Comparison of ENCODE assay signal across 27 mouse cellular contexts in the genomic region with DNA sequence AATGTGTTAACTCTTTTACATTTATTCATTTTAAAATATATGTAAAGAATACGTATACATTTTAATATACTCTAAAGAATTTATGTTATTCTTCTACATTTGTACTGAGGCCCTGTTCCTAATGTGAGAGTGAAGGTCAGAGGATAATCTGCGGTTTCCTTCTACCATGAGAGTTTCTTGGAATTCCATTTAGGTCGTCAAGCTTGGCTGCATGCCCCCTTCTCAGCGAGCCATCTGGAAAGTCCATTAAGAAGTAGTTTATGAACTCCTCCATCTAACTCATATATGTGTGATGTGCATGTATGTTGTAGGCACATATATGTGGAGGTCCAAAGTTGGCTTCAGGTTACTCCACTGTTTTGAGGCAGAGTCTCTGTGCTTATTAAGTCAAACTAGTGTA.
DNase-seq lines count a peak whose midpoint lies in the region; ATAC-seq and TF ChIP-seq lines count a peak whose summit lies in the region.
"Had no signal": no experiment of that assay in that cellular context is flagged by ENCODE, and none has a peak within 500 bp of the region (broad histone marks: within the 10 kb centered on the region; RNA-seq: fewer than 3 reads in every experiment).

No protein-coding gene starts in this region.

- H3K27me3 ChIP-seq in kidney, adult 2 months (replicated peaks; ENCODE audit: control insufficient read depth, insufficient read depth, low read length): no peaks in the 10 kb centered on the region
- no peaks in the 10 kb centered on the region for H3K27me3 ChIP-seq in lung, embryonic 14.5 days (ENCODE audit: insufficient read depth, low read length)
- H3K27me3 ChIP-seq: embryonic facial prominence, embryonic 13.5 days; forebrain, embryonic 12.5 days; forebrain, embryonic 15.5 days; hindbrain, embryonic 13.5 days had no signal

- no peak for ATAC-seq in lung, embryonic 14.5 days (ENCODE audit: insufficient read depth)
- ATAC-seq: activated CD4-positive, CD25-positive, alpha-beta regulatory T cell, adult 4 months; forebrain, embryonic 15.5 days; hindbrain, embryonic 16.5 days had no signal

- no peak for TF ChIP-seq CTCF in gastrocnemius, adult 2 months (IDR thresholded peaks at IDR 0.05)
- no peak for TF ChIP-seq CTCF in kidney, adult 2 months (conservative IDR thresholded peaks at IDR 0.05; ENCODE audit: insufficient read depth, insufficient read length, low read depth, low read length)
- TF ChIP-seq CTCF in lung, embryonic 14.5 days (IDR thresholded peaks at IDR 0.05; ENCODE audit: low read depth): no peak

- no peak for TF ChIP-seq POLR2A in kidney, adult 2 months (IDR thresholded peaks at IDR 0.05; ENCODE audit: low read depth, low read length)

- H3K4me2 ChIP-seq in lung, embryonic 14.5 days: no peak overlapping the region
- H3K4me2 ChIP-seq: embryonic facial prominence, embryonic 13.5 days; forebrain, embryonic 12.5 days; forebrain, embryonic 15.5 days; heart, embryonic 11.5 days; hindbrain, embryonic 13.5 days had no signal

- peak; percentile 18 for DNase-seq in gastrocnemius, postnatal 14 days
- no peak for DNase-seq in gastrocnemius, adult 2 months
- peak; percentile 62 for DNase-seq in kidney, adult 2 months
- no peak for DNase-seq in kidney, adult 8-10 months
- DNase-seq in kidney, postnatal 14 days: peak; percentile 17
- DNase-seq in kidney, postnatal 25 days: no peak
- peak; percentile 69 for DNase-seq in lung, embryonic 14.5 days
- no peak for DNase-seq in lung, postnatal 14 days
- DNase-seq: adrenal gland, adult 8-10 months; adrenal gland, postnatal 25 days; cerebellum, adult 11-12 months; cerebellum, adult 8-10 months; cerebellum, postnatal 10 days; cerebellum, postnatal 36 days; embryo, embryonic 11 days; gastrocnemius, postnatal 10 days; heart, adult 18-20 months had no signal

- H3K9me3 ChIP-seq in lung, embryonic 14.5 days (ENCODE audit: low read depth, low read length): no peaks in the 10 kb centered on the region
- H3K9me3 ChIP-seq: embryonic facial prominence, embryonic 10.5 days; embryonic facial prominence, embryonic 13.5 days; forebrain, embryonic 12.5 days; forebrain, embryonic 15.5 days; hindbrain, embryonic 10.5 days; hindbrain, embryonic 13.5 days had no signal

- intact Hi-C loops in gastrocnemius, postnatal 14 days (cut with DNase I; ENCODE audit: low total_unique reads): no loop called here
- intact Hi-C loops in gastrocnemius, adult 2 months (cut with DNase I): no loop called here

- no peak overlapping the region for H3K9ac ChIP-seq in lung, embryonic 14.5 days
- H3K9ac ChIP-seq: embryonic facial prominence, embryonic 13.5 days; forebrain, embryonic 12.5 days; forebrain, embryonic 15.5 days; hindbrain, embryonic 13.5 days had no signal

- H3K4me3 ChIP-seq in gastrocnemius, adult 2 months: no peak overlapping the region
- H3K4me3 ChIP-seq in kidney, adult 2 months (ENCODE audit: insufficient read depth, low read depth, low read length): no peak overlapping the region
- no peak overlapping the region for H3K4me3 ChIP-seq in lung, embryonic 14.5 days (ENCODE audit: low read depth, low read length)
- H3K4me3 ChIP-seq: embryonic facial prominence, embryonic 10.5 days; embryonic facial prominence, embryonic 13.5 days; erythroblast, embryonic 14.5 days; forebrain, embryonic 12.5 days; forebrain, embryonic 15.5 days; hindbrain, embryonic 10.5 days; hindbrain, embryonic 13.5 days had no signal

- H3K27ac ChIP-seq in gastrocnemius, adult 2 months: no peak overlapping the region
- H3K27ac ChIP-seq in kidney, adult 2 months (ENCODE audit: insufficient read depth, low read depth, low read length): no peak overlapping the region
- H3K27ac ChIP-seq in lung, embryonic 14.5 days (ENCODE audit: low read depth): no peak overlapping the region
- H3K27ac ChIP-seq: embryonic facial prominence, embryonic 10.5 days; embryonic facial prominence, embryonic 13.5 days; forebrain, embryonic 12.5 days; forebrain, embryonic 15.5 days; hindbrain, embryonic 10.5 days; hindbrain, embryonic 13.5 days had no signal

- H3K36me3 ChIP-seq in kidney, adult 2 months (ENCODE audit: control insufficient read depth, insufficient read depth, low read length): no peaks in the 10 kb centered on the region
- no peaks in the 10 kb centered on the region for H3K36me3 ChIP-seq in lung, embryonic 14.5 days (ENCODE audit: insufficient read depth)
- H3K36me3 ChIP-seq: embryonic facial prominence, embryonic 10.5 days; embryonic facial prominence, embryonic 13.5 days; forebrain, embryonic 12.5 days; forebrain, embryonic 15.5 days; hindbrain, embryonic 10.5 days; hindbrain, embryonic 13.5 days had no signal

- 41% methylated on average over 4 of the region's 4 CpGs for WGBS in kidney, adult 2 months
- WGBS in lung, embryonic 14.5 days: 54% methylated on average over 4 of the region's 4 CpGs

- no peaks in the 10 kb centered on the region for H3K4me1 ChIP-seq in kidney, adult 2 months (ENCODE audit: control insufficient read depth, insufficient read depth, low read length)
- H3K4me1 ChIP-seq in lung, embryonic 14.5 days (ENCODE audit: insufficient read depth): no peaks in the 10 kb centered on the region
- H3K4me1 ChIP-seq: forebrain, embryonic 12.5 days; hindbrain, embryonic 10.5 days; hindbrain, embryonic 13.5 days had no signal

Comparison
In these comparisons a context has a peak if more than half of its experiments do, and no peak if none do; other contexts are left out.
1. DNase-seq: peak in gastrocnemius, postnatal 14 days (single experiment), kidney, adult 2 months (single experiment), kidney, postnatal 14 days (single experiment) and lung, embryonic 14.5 days (single experiment); none in gastrocnemius, adult 2 months (single experiment), kidney, adult 8-10 months (0 of 2), kidney, postnatal 25 days (0 of 2) and lung, postnatal 14 days (single experiment).